Mouse (Mus musculus) intestine, embryonic 14.5 days (tissue): ENCODE data around the gene Slc25a40. TPM values are rescaled to one million over a fixed set of nuclear protein-coding genes. Genes with fewer than 3 reads are reported as not detected.

Experiments used
- ATAC-seq: fragments of 200-750 bp; cut with Nextera tagmentation; replicated peaks from 2 replicates; pipeline ENCODE4 v1.8.0; 2017; ENCODE audit warnings: low read depth, moderate number of reproducible peaks, moderate TSS enrichment, moderate library complexity; ENCODE audit not compliant: low FRiP score, low TSS enrichment
- DNase-seq: peaks from one replicate; pipeline ENCODE4 v3.0.0-alpha.2; 2018; ENCODE audit warnings: low spot score
- H3K27ac ChIP-seq: fragments of 300-500 bp; sonication (generic); 2 replicates; pipeline ENCODE4 v1.5.1; 2014; ENCODE audit warnings: low read depth, mild to moderate bottlenecking, control low read depth
- H3K27me3 ChIP-seq: fragments of 300-500 bp; sonication (generic); replicated peaks from 2 replicates; pipeline ENCODE4 v1.6.1; 2014; ENCODE audit warnings: low read length, control low read depth; ENCODE audit not compliant: control insufficient read depth, insufficient read depth
- H3K36me3 ChIP-seq: fragments of 300-500 bp; sonication (generic); 2 replicates; pipeline ENCODE4 v1.6.1; 2014; ENCODE audit warnings: low read length, control low read depth; ENCODE audit not compliant: control insufficient read depth, insufficient read depth
- H3K4me1 ChIP-seq: fragments of 300-500 bp; sonication (generic); replicated peaks from 2 replicates; pipeline ENCODE4 v1.6.1; 2014; ENCODE audit warnings: low read length, control low read depth, mixed read lengths; ENCODE audit not compliant: control insufficient read depth, insufficient read depth
- H3K4me2 ChIP-seq: fragments of 300-500 bp; sonication (generic); 2 replicates; pipeline ENCODE4 v1.6.1; 2014; ENCODE audit warnings: low read length
- H3K4me3 ChIP-seq: fragments of 300-500 bp; sonication (generic); 2 replicates; pipeline ENCODE4 v1.5.1; 2014; ENCODE audit warnings: low read depth, low read length, control low read depth, mixed read lengths
- H3K9ac ChIP-seq: fragments of 300-500 bp; sonication (generic); 2 replicates; pipeline ENCODE4 v1.6.1; 2014; ENCODE audit warnings: mild to moderate bottlenecking, low read length
- H3K9me3 ChIP-seq: fragments of 300-500 bp; sonication (generic); 2 replicates; pipeline ENCODE4 v1.6.1; 2016; ENCODE audit warnings: low read length, control low read depth; ENCODE audit not compliant: control insufficient read depth
- WGBS: fragments of 180-500 bp; shearing (Covaris S2); extraction: QIAGEN DNeasy Blood & Tissue Kit; methylation state at CpG from one replicate; pipeline ENCODE4 v1.1.7; 2014; 5-methylcytosine and 5-hydroxymethylcytosine counted together
- polyA plus RNA-seq: library from polyadenylated mRNA; unstranded; fragments of >200 nt; fragmentation: Nextera tagmentation; extraction: Ambion mirVana; gene quantifications from 2 replicates; pipeline ENCODE4 v1.2.1, GENCODE M21; 2014

The Slc25a40 gene
- 10.2 and 11.0 TPM in 2 replicates for polyA plus RNA-seq

DNA sequence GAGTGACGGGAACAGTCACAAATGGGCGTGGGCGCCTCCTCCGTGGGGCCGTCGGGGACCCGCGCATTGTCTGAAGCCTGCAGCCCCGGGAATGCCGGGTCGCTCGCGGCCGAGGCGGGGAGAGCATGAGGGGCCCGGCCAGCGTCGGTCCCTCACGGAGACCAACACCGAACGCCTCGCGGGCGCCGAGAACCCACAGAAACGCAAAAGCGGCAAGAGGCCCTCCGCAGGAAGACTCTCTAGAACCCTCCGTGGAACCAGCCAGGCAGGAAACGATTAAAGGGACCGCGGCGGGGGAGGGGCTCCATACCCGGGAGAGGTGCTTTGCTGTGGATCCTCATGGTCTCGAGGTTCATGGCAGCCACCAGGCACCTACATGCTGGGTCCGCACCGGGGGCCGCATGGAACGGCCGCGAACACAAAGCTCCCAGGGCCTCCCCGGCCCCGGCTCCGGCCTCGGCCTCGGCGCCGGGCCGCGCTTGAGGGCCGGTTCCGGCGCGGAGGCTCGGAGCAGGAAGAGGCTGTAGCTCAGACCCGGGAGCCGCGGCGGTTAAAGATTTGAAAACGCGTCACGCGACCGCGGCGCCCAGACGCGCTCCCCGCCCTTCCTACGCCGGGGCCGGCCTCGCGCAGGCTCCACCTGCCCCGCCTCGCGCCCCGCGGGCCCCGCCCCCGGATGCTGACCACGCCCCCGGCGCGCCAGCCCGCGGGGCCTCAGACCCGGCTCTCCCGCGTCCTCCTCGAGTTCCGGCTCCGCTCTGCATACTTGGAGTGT is at the start of gene Slc25a40, which contains the start of gene Dbf4:
Gene Slc25a40, plus strand, starts transcription at position 694 of the 775 bp plus-strand sequence.
Gene Dbf4, minus strand, starts transcription at position 560 of the 775 bp plus-strand sequence.
- peak within 1 kb of the TSS; percentile 89 for H3K9ac ChIP-seq
- ATAC-seq (peak; percentile 98), DNase-seq (peak; percentile 93)
- peak within 1 kb of the TSS; percentile 83 for H3K4me2 ChIP-seq
- peaks cover 20% of the 10 kb centered on the region for H3K36me3 ChIP-seq
- peaks cover 8% of the 10 kb centered on the region; the same call in 1 of the 2 replicates for H3K4me1 ChIP-seq
- under 1% methylated on average over 88 of the region's 93 CpGs for WGBS
- peak within 1 kb of the TSS; percentile 88 for H3K27ac ChIP-seq
- no peaks in the 10 kb centered on the region for H3K27me3 ChIP-seq
- H3K9me3 ChIP-seq, result no peaks in the 10 kb centered on the region
- H3K4me3 ChIP-seq, result peak within 1 kb of the TSS; percentile 73

DNA sequence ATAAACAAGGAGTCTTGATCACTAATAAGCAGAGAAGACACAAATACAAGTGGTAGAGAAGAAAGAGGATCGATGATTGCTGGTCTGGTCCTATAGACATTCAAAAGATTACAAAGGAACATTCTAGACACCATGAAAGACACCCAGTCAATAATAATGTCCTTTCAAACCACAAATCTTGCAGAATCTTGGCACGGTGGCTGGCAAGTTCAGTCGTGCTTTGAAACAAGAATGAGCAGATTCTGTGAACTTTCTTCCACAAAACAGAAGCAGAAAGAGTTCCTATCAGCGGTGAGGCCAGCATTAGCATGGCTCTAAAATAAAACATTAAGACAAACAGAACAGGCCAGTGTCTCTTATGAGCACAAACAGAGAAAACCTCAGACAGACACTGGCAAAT is 49.2 kb upstream of the Slc25a40 start:
- Histone ChIP-seq H3K27me3 (no peaks in the 10 kb centered on the region), H3K9ac (no peak overlapping the region), H3K27ac (no peak overlapping the region), H3K4me3 (no peak overlapping the region), H3K36me3 (no peaks in the 10 kb centered on the region), H3K4me1 (no peaks in the 10 kb centered on the region), H3K4me2 (no peak overlapping the region), H3K9me3 (no peaks in the 10 kb centered on the region)
- WGBS, result 80% methylated on average over 4 of the region's 4 CpGs
- DNase-seq (no peak), ATAC-seq (no peak)

DNA sequence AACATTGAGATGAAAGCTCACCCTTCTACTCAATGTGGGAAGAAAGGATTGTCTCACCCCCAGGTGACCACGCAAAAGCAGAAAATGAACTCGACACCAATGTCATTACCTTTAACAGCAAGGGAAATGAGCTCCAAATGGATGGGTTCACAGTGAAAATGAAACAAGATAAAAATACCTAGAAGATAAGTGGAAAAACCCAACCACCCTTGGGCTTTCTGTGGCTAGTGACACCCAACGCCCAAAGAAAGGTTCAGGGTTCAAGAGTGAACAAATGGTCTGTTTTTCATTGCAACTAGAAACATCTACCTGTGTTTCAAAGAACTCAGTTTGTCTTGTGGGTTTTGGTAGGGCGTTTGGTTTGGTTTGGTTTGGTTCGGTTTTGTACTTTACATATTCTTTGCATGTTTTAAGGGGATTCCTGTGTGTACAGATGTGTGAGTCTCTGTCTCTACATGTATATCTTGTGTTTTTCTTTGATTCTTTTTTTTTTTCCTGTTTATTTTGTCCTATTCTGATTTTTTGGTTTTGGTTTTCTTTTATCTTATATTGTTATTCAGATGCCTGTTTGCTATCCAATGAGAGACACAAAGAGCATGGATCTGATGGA is 48.2 kb upstream of the Slc25a40 start:
- Histone ChIP-seq H3K4me3 (no peak overlapping the region), H3K36me3 (no peaks in the 10 kb centered on the region), H3K27me3 (no peaks in the 10 kb centered on the region), H3K4me1 (no peaks in the 10 kb centered on the region), H3K27ac (no peak overlapping the region), H3K4me2 (no peak overlapping the region), H3K9ac (no peak overlapping the region), H3K9me3 (no peaks in the 10 kb centered on the region)
- WGBS, result 81% methylated on average over 5 of the region's 5 CpGs
- ATAC-seq, result no peak
- no peak for DNase-seq

DNA sequence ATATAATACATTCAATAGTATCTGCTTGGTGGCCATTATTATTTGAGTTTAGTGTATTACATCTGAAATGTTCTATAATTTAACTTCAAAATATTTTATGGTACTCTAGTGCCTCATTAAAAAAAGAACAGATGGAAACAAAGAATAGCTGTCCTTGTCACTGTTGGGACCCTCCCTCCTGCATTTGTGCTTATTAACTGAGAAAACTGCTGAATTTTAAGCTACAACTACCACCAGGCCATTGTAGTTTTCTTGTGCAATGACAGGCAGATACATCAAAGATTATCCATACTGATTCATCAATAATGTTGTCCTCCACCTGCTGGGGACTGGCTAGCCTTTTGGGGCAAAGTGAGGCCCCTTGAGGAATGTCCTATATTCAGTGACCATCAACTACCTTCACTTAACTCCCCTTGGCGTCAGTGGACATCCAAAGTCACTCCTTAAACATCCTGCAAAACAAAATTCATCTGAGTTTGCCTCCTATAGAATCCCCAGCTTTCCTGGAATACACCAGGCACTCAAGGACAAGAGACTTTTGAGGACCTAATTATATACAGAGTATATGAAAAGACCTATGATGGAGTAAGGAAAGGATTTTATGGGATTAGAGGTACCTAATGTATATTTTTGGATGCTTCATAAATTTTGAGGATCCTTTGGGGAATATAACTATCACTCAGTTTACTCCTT is 28.6 kb upstream of the Slc25a40 start:
- ATAC-seq (no peak), DNase-seq (no peak)
- 68% methylated on average over 1 of the region's 1 CpGs for WGBS
- Histone ChIP-seq H3K9me3 (no peaks in the 10 kb centered on the region), H3K4me3 (no peak overlapping the region), H3K9ac (no peak overlapping the region), H3K27me3 (no peaks in the 10 kb centered on the region), H3K4me2 (no peak overlapping the region), H3K4me1 (no peaks in the 10 kb centered on the region), H3K36me3 (peaks cover 31% of the 10 kb centered on the region), H3K27ac (no peak overlapping the region)

DNA sequence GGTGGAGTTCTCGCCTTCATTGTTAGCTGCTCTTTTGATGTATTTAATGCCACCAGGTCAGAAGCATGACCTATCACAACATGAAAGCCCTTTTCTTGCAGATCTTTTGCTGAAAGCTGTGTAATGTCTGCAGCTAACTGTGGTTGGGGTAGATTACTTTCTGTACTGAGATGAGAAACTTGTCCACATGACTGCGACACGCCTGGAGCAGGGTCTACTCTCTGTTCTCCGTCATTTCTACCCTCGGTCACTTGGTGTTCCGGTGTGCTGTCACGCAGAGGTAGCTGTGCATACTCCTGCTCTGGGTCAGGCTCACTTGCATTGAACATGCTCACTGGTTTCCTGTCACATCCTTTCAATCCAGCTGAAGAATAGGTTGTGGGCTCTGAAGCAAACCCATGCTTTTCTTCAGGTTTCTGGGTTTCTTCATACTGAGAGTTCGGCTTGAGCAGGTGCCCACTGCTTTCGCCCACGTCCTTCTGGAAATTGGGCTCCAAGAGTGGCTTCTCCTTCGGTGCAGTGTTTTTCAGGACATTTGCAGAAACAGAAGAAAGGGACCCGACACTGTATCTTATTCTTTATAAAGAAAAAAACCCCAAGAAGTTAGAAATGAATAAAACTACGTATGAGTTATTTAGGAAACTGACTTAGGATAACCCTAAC is 24.9 kb upstream of the Slc25a40 start:
- H3K27me3 ChIP-seq, result no peaks in the 10 kb centered on the region
- no peaks in the 10 kb centered on the region for H3K9me3 ChIP-seq
- no peak overlapping the region for H3K9ac ChIP-seq
- peaks cover 59% of the 10 kb centered on the region for H3K36me3 ChIP-seq
- no peak overlapping the region for H3K27ac ChIP-seq
- WGBS, result 95% methylated on average over 13 of the region's 13 CpGs
- H3K4me1 ChIP-seq, result no peaks in the 10 kb centered on the region
- H3K4me3 ChIP-seq, result no peak overlapping the region
- H3K4me2 ChIP-seq, result no peak overlapping the region
- DNase-seq (no peak), ATAC-seq (no peak)

DNA sequence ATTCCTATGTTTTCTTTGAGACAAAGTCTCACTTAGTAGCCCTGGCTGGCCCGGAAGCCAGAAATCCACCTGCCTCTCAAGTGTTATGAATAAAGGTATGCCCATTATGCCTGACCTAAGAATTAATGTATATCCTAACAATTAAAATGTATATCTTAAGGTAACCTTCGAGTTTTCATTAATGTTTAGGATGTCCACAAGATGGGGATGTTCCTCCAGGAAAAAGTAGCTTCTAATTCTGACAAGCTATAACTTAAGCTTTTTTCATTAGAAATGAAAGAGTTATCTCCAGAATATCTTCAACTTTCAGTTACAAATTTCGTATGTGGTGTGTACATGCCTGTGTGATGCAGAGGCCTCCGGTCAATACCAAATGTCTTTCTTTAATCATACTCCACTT is 13.9 kb upstream of the Slc25a40 start:
- Histone ChIP-seq H3K4me1 (no peaks in the 10 kb centered on the region), H3K4me2 (no peak overlapping the region), H3K36me3 (peaks cover 66% of the 10 kb centered on the region), H3K4me3 (no peak overlapping the region), H3K27me3 (no peaks in the 10 kb centered on the region), H3K9ac (no peak overlapping the region), H3K9me3 (no peaks in the 10 kb centered on the region), H3K27ac (no peak overlapping the region)
- DNase-seq, result no peak
- 87% methylated on average over 4 of the region's 4 CpGs for WGBS
- ATAC-seq, result no peak

DNA sequence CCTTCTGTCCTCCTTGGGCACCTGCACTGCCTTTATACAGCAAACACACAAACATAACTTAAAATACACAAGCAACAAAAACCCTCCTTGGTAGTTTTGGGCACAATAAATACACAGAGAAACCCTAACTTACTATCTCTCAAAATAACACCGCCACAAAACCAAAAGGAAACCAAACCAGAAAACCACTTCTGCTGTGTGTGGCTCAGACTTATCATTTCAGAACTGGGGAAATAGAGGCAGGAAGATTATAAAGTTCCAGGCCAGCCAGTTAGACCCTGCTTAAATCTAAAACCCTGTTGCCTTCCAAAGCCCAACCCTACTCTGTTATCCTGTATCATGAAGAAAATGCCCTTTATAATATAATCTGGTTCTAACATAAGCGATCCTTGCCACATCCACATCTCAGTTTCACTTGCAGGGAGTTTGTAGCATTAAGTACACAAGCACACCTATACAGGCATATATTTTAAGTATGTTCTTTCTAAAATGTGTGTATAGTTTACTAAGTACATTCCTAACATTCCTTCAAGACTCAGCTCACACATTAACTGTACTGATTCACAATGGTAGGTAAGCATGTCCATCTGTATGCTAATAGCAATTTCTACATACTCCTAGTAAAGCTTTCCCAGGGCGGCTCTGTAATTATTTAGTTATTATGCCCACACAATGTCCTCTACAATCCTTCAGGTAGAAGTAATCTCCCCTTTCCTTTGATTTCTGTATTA is 5.8 kb upstream of the Slc25a40 start:
- Histone ChIP-seq H3K9me3 (no peaks in the 10 kb centered on the region), H3K4me1 (peaks cover 3% of the 10 kb centered on the region; the same call in 1 of the 2 replicates), H3K9ac (no peak overlapping the region), H3K27ac (no peak overlapping the region), H3K36me3 (peaks cover 48% of the 10 kb centered on the region), H3K4me2 (no peak overlapping the region), H3K27me3 (no peaks in the 10 kb centered on the region), H3K4me3 (no peak overlapping the region)
- DNase-seq (no peak), ATAC-seq (no peak)
- 89% methylated on average over 3 of the region's 3 CpGs for WGBS

DNA sequence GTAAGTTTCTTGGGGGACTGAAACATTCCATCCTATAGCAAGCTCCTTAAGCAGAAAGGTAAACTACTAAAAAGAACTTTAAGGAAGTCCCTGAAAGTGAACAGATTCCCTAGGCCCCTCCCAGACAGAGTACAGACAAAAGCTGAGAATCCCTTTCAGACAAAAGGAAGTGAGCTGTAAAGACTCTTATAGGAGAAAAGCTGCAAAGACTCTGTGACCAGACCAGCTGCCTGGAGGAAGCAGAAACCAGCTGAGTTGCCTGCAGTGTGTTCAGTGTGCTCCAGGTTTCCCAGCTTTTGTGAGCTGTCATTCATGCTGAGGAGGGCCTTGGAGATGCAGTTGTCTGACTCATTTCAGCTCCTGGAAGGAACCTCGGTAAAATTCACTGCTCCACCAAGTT is 5.2 kb upstream of the Slc25a40 start:
- Histone ChIP-seq H3K36me3 (peaks cover 47% of the 10 kb centered on the region), H3K9me3 (no peaks in the 10 kb centered on the region), H3K27ac (no peak overlapping the region), H3K27me3 (no peaks in the 10 kb centered on the region), H3K4me2 (no peak overlapping the region), H3K4me3 (no peak overlapping the region), H3K4me1 (peaks cover 3% of the 10 kb centered on the region; the same call in 1 of the 2 replicates), H3K9ac (no peak overlapping the region)
- no peak for ATAC-seq
- WGBS, result 62% methylated on average over 1 of the region's 1 CpGs
- DNase-seq, result no peak
